Mouse (Mus musculus) cerebellum, adult 2 months (tissue): ENCODE results near the gene Tbc1d14.

ENCODE experiments used
- CTCF ChIP-seq: fragments of 200-500 bp; IDR thresholded peaks from 2 replicates; pipeline ENCODE4 v1.5.1; 2011; ENCODE audit warnings: low read depth, mild to moderate bottlenecking, control low read depth, low read length, moderate library complexity, borderline replicate concordance; ENCODE audit not compliant: insufficient read depth
- POLR2A ChIP-seq: fragments of 200-500 bp; IDR thresholded peaks from 2 replicates; pipeline ENCODE4 v1.6.1; 2011; ENCODE audit warnings: low read length, control low read depth, borderline replicate concordance; ENCODE audit not compliant: insufficient read depth

GRCm38 (mm10) chr5:36478540-36479420 is 114.3 kb downstream of the Tbc1d14 start:
- no peak for TF ChIP-seq CTCF
- TF ChIP-seq POLR2A: no peak
